Mouse (Mus musculus): Measurements from ENCODE around the gene C330021F23Rik.

- TF ChIP-seq MYOG (IDR thresholded peaks at IDR 0.05; ENCODE audit: control insufficient read depth in 1 of 3, insufficient read depth in 1 of 3, insufficient read length in 2 of 3, low read depth in 2 of 3) (no peak), POLR2A (IDR thresholded peaks at IDR 0.05; ENCODE audit: insufficient read length, low read depth) (no peak), POLR2AphosphoS2 (IDR thresholded peaks at IDR 0.05; ENCODE audit: insufficient read length, low read depth) (no peak), MYOD1 (IDR thresholded peaks at IDR 0.05; ENCODE audit: control insufficient read depth in 1 of 3, insufficient read length in 2 of 3, low read depth in 2 of 3) (no peak), TCF12 (IDR thresholded peaks at IDR 0.05; ENCODE audit: insufficient read depth, poor library complexity, severe bottlenecking) (no peak), CEBPB (IDR thresholded peaks at IDR 0.05; ENCODE audit: insufficient read depth, poor library complexity, severe bottlenecking) (no peak), USF1 (IDR thresholded peaks at IDR 0.05; ENCODE audit: low read depth) (no peak), E2F4 (IDR thresholded peaks at IDR 0.05; ENCODE audit: insufficient read depth) (no peak), MAX (IDR thresholded peaks at IDR 0.05; ENCODE audit: low read depth) (no peak), REST (IDR thresholded peaks at IDR 0.05; ENCODE audit: insufficient read depth, insufficient read length) (no peak), TCF3 (IDR thresholded peaks at IDR 0.05; ENCODE audit: insufficient read length, low read depth) (no peak)
Measured at GRCm38 (mm10) chr8:3536940-3537339, 30.9 kb upstream of the C330021F23Rik start.
